Mouse (Mus musculus) hindbrain, embryonic 10.5 days (tissue): ENCODE results near the gene Aif1. TPM values are rescaled to one million over a fixed set of nuclear protein-coding genes. Genes with fewer than 3 reads are reported as not detected.

ENCODE experiments used
- DNase-seq: peaks from one replicate; pipeline ENCODE4 v3.0.0-alpha.2; 2017; ENCODE audit warnings: low spot score
- H3K27ac ChIP-seq: fragments of 300-500 bp; sonication (generic); 2 replicates; pipeline ENCODE4 v1.5.1; 2016; ENCODE audit warnings: mild to moderate bottlenecking, moderate library complexity
- H3K27me3 ChIP-seq: fragments of 300-500 bp; sonication (generic); 2 replicates; pipeline ENCODE4 v1.6.1; 2016; ENCODE audit warnings: mild to moderate bottlenecking; ENCODE audit not compliant: poor library complexity, insufficient read depth, severe bottlenecking
- H3K36me3 ChIP-seq: fragments of 300-500 bp; sonication (generic); 2 replicates; pipeline ENCODE4 v1.6.1; 2016; ENCODE audit warnings: mild to moderate bottlenecking, moderate library complexity
- H3K4me1 ChIP-seq: fragments of 300-500 bp; sonication (generic); replicated peaks from 2 replicates; pipeline ENCODE4 v1.6.1; 2016; ENCODE audit warnings: mild to moderate bottlenecking
- H3K4me3 ChIP-seq: fragments of 300-500 bp; sonication (generic); 2 replicates; pipeline ENCODE4 v1.5.1; 2016; ENCODE audit warnings: mild to moderate bottlenecking, moderate library complexity
- H3K9me3 ChIP-seq: fragments of 300-500 bp; sonication (generic); 2 replicates; pipeline ENCODE4 v1.6.1; 2016; ENCODE audit warnings: mild to moderate bottlenecking, moderate library complexity
- WGBS: fragments of 180-500 bp; shearing (Covaris S2); methylation state at CpG from one replicate; pipeline ENCODE4 v1.1.7; 2016; 5-methylcytosine and 5-hydroxymethylcytosine counted together
- polyA plus RNA-seq: library from polyadenylated mRNA; unstranded; fragments of >200 nt; fragmentation: Nextera tagmentation; extraction: Ambion mirVana; gene quantifications from 2 replicates; pipeline ENCODE4 v1.2.1, GENCODE M21; 2016

The Aif1 gene
- 4.2 and 6.5 TPM in 2 replicates for polyA plus RNA-seq

DNA sequence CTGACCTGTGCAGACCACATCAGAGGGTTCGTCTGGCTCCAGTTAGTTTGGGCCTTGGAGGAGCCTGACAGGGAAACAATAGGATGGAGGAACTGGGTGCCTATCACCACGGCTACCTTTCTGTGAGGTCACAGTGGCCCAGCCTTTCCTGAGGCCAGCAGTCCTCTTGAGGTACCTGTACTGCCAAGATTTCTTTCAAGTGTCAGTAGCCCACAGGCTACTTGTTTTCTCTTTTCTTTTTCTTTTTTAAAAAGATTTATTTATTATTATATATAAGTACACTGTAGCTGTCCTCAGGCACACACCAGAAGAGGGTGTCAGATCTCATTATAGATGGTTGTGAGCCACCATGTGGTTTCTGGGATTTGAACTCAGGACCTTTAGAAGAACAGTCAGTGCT is at the start of gene Aif1:
Gene Aif1 (minus strand): TSS at position 101 of the 400 bp plus-strand sequence.
- Histone ChIP-seq H3K9me3 (no peaks in the 10 kb centered on the region), H3K27ac (no peak within 1 kb of the TSS), H3K4me3 (no peak within 1 kb of the TSS), H3K4me1 (no peaks in the 10 kb centered on the region), H3K27me3 (no peaks in the 10 kb centered on the region; the same call in 1 of the 2 replicates), H3K36me3 (no peaks in the 10 kb centered on the region)
- no peak for DNase-seq
- 38% methylated on average over 2 of the region's 2 CpGs for WGBS

DNA sequence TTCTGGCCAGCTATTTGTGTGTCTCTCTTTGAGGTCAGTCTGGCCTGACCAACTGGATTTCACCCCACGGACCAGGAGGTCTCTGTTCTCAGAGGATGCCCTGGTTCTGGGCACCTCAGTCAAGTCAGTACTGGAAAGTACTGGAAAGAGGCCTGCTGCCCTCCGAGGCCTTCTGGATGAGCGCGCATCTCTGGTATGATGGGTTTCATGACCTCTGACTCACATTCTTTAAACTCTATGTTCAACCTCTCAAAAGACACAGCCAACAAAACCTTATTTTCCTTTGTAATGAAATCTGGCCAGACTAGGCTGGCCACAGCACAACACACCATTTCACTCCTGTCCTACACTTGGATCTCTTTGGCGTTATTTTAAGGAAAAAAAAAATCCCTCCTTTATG is 49.6 kb upstream of the Aif1 start:
- DNase-seq: no peak
- H3K9me3 ChIP-seq: no peaks in the 10 kb centered on the region
- WGBS: 97% methylated on average over 5 of the region's 5 CpGs
- H3K4me3 ChIP-seq: no peak overlapping the region
- peaks cover 3% of the 10 kb centered on the region; the same call in 1 of the 2 replicates for H3K4me1 ChIP-seq
- H3K27ac ChIP-seq: no peak overlapping the region
- no peaks in the 10 kb centered on the region for H3K27me3 ChIP-seq
- H3K36me3 ChIP-seq: peaks cover 79% of the 10 kb centered on the region

DNA sequence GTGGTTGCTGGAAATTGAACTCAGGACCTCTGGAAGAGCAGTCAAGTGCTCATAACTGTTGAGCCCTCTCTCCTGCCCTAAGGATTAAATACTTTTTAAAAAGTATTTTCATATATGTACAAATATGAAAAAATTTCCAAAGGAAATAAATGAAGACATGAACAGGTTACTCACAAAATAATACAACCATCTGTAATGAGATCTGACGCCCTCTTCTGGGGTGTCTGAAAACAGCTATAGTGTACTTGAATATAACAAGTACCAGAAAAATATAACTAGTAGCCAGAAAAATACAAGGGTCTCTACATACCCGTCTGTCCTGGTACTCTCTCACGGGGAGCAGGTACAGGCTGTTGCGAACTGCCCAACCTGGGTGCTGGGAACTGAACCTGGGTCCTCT is 48.8 kb upstream of the Aif1 start:
- no peak for DNase-seq
- 90% methylated on average over 4 of the region's 4 CpGs for WGBS
- H3K4me1 ChIP-seq: peaks cover 4% of the 10 kb centered on the region; the same call in 1 of the 2 replicates
- peaks cover 81% of the 10 kb centered on the region for H3K36me3 ChIP-seq
- no peak overlapping the region for H3K27ac ChIP-seq
- H3K27me3 ChIP-seq: no peaks in the 10 kb centered on the region
- H3K9me3 ChIP-seq: no peaks in the 10 kb centered on the region
- no peak overlapping the region for H3K4me3 ChIP-seq

DNA sequence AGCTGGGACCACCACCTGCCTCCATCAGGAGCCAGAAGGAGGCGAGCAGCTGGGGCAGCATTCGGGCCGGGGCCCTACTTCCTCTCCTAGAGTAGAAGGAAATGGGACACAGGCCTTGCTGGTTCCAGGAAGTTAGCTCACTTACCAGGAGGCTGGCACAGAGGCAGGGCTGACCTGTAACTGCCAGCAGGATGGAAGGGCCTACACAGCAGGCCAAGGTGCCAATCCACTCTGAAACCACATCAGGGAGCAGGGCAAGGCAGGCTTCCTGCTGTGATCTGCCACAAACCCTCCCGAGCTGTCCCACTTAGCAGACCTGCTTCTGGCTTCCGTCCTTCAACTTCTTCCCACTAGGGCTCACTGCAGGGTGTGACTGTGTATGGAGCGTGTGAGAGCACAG is 46.4 kb upstream of the Aif1 start:
- Histone ChIP-seq H3K4me3 (no peak overlapping the region), H3K27me3 (no peaks in the 10 kb centered on the region), H3K9me3 (no peaks in the 10 kb centered on the region), H3K27ac (no peak overlapping the region), H3K36me3 (peaks cover 70% of the 10 kb centered on the region), H3K4me1 (peaks cover 9% of the 10 kb centered on the region; the same call in 1 of the 2 replicates)
- 80% methylated on average over 6 of the region's 6 CpGs for WGBS
- DNase-seq: no peak

GRCm38 (mm10) chr17:35220156-35220952 is 44.5 kb upstream of the Aif1 start, which contains the start of gene Gm16181:
Gm16181 (plus strand) TSS chr17:35220834.
- H3K27me3 ChIP-seq: no peaks in the 10 kb centered on the region
- H3K27ac ChIP-seq: peak within 1 kb of the TSS; percentile 50
- peaks cover 55% of the 10 kb centered on the region for H3K36me3 ChIP-seq
- WGBS: 83% methylated on average over 28 of the region's 28 CpGs
- peaks cover 9% of the 10 kb centered on the region; the same call in 1 of the 2 replicates for H3K4me1 ChIP-seq
- H3K4me3 ChIP-seq: no peak within 1 kb of the TSS
- no peaks in the 10 kb centered on the region for H3K9me3 ChIP-seq
- DNase-seq: no peak

DNA sequence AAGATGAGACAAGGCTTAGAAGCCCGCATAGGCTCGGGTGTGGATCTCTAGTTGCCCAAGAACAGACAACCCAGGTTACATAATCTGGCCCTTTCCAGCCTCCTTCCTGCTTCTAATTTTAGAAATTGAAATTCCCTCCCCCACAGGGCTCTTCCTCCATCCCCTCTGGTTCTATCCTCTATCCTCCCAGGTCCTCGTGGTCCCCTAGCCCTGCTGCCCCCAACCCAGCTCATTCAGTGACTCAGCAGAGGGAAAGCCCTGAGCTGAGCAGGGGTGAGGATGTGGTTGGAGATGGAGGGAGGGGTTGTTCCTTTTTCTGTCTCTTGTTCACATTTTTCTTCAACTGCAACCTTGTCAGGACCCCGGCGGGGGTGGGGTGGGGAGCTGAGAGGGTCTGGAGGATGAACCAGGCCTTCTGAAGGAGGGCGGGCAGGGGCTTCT is 43.8 kb upstream of the Aif1 start:
- Histone ChIP-seq H3K27me3 (no peaks in the 10 kb centered on the region), H3K9me3 (no peaks in the 10 kb centered on the region), H3K27ac (no peak overlapping the region), H3K4me3 (no peak overlapping the region), H3K4me1 (peaks cover 9% of the 10 kb centered on the region; the same call in 1 of the 2 replicates), H3K36me3 (peaks cover 48% of the 10 kb centered on the region)
- 88% methylated on average over 6 of the region's 6 CpGs for WGBS
- no peak for DNase-seq

DNA sequence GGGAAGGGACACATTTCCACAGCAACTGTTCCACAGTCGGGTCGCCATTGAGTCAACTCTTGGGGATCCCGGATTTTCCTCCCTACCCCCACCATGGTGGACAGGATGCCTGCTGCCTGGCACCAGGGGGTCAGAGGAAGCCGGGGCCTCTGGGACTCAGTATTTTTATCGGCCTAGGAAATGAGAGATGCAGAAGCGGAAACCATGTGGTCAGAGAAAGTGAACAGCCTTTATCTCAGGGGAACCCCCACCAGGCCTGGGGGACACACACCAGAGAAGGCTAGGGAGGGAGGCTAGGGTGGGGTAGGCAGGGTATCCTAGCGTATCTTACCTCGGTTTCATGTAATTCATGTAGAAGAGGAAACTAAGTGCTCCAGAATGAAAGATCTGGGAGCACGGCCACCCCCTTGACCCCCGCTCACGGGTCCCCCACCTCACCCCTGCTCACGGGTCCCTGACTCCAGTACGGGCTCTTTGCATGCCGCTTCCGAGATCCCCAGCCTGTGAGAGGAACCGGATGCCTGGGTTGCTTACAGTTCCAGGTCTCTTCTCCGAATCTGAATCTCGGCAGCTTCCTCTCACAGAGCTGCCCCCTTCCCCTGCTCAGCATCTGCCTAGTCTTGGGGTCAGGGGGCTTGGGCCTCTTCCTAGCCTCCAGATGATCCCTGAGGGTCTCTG is 42.8 kb upstream of the Aif1 start:
- 82% methylated on average over 18 of the region's 18 CpGs for WGBS
- H3K36me3 ChIP-seq: peaks cover 46% of the 10 kb centered on the region
- H3K9me3 ChIP-seq: no peaks in the 10 kb centered on the region
- peak overlapping the region; percentile 0; the same call in 1 of the 2 replicates for H3K27ac ChIP-seq
- H3K27me3 ChIP-seq: no peaks in the 10 kb centered on the region
- no peak overlapping the region for H3K4me3 ChIP-seq
- H3K4me1 ChIP-seq: peaks cover 9% of the 10 kb centered on the region; the same call in 1 of the 2 replicates
- no peak for DNase-seq

GRCm38 (mm10) chr17:35213071-35213470 is 37.2 kb upstream of the Aif1 start:
- H3K27ac ChIP-seq: no peak overlapping the region
- 95% methylated on average over 5 of the region's 5 CpGs for WGBS
- no peak overlapping the region for H3K4me3 ChIP-seq
- no peaks in the 10 kb centered on the region for H3K27me3 ChIP-seq
- no peaks in the 10 kb centered on the region for H3K36me3 ChIP-seq
- 0 out of 2 replicates have a peak, but pooled peaks cover 3% of the 10 kb centered on the region for H3K4me1 ChIP-seq
- no peak for DNase-seq
- no peaks in the 10 kb centered on the region for H3K9me3 ChIP-seq

GRCm38 (mm10) chr17:35210593-35210992 is 34.7 kb upstream of the Aif1 start:
- H3K27me3 ChIP-seq: no peaks in the 10 kb centered on the region
- H3K36me3 ChIP-seq: no peaks in the 10 kb centered on the region
- 0 out of 2 replicates have a peak, but pooled peaks cover 3% of the 10 kb centered on the region for H3K4me1 ChIP-seq
- H3K9me3 ChIP-seq: no peaks in the 10 kb centered on the region
- no peak overlapping the region for H3K27ac ChIP-seq
- 87% methylated on average over 3 of the region's 3 CpGs for WGBS
- H3K4me3 ChIP-seq: no peak overlapping the region
- DNase-seq: no peak

GRCm38 (mm10) chr17:35209785-35210535 is 34.1 kb upstream of the Aif1 start:
- WGBS: 78% methylated on average over 12 of the region's 12 CpGs
- no peak overlapping the region for H3K4me3 ChIP-seq

DNA sequence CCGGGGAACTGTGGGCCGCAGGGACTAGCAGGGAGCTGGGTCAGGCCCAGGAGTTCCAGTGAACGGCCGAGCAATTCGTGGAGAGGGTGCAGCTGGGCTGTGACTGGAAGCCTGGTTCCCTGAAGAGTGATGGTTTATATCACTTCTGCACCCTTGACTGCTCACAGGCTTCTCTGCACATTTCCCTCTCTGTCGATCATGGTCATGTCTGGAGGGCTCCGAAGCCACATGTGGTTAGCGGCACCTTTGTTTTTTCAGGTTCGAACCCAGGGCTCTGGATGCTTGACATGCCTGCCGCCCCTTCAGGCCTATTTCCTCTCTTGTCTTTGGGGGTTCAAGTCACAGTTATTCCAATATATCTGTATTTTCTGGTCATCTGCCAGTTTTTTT is 29.5 kb upstream of the Aif1 start:
- Histone ChIP-seq H3K36me3 (no peaks in the 10 kb centered on the region), H3K4me3 (no peak overlapping the region), H3K9me3 (no peaks in the 10 kb centered on the region), H3K27ac (no peak overlapping the region), H3K27me3 (peaks cover 51% of the 10 kb centered on the region), H3K4me1 (peaks cover 16% of the 10 kb centered on the region; the same call in 1 of the 2 replicates)
- DNase-seq: no peak
- 60% methylated on average over 10 of the region's 10 CpGs for WGBS

More at GRCm38 (mm10) chr17:35209785-35210535, 34.1 kb upstream of the Aif1 start:
- no peak for DNase-seq
- peaks cover 5% of the 10 kb centered on the region for H3K27me3 ChIP-seq
- no peaks in the 10 kb centered on the region for H3K9me3 ChIP-seq
- no peak overlapping the region for H3K27ac ChIP-seq
- H3K4me1 ChIP-seq: peaks cover 8% of the 10 kb centered on the region; the same call in 1 of the 2 replicates
- H3K36me3 ChIP-seq: no peaks in the 10 kb centered on the region
